Mouse (Mus musculus): ENCODE results near the gene Ppp2r5d. TPM values are rescaled to one million over a fixed set of nuclear protein-coding genes. Genes with fewer than 3 reads are reported as not detected.

The Ppp2r5d gene
- polyA plus RNA-seq, 1 experiment from 2014 or later = 111 TPM

Other genes with a start within 250 kb of the Ppp2r5d start
- gene Ttbk1, start 217.4 kb downstream of the Ppp2r5d start, polyA plus RNA-seq (2016; fragmentation: Nextera tagmentation; extraction: Ambion mirVana) = 0.88 and 1.3 TPM in 2 replicates
- gene Dnph1, start 208.4 kb downstream of the Ppp2r5d start, polyA plus RNA-seq (2016; fragmentation: Nextera tagmentation; extraction: Ambion mirVana) = 58.2 and 63.4 TPM in 2 replicates
- gene Cul9, start 158.7 kb downstream of the Ppp2r5d start, polyA plus RNA-seq (2016; fragmentation: Nextera tagmentation; extraction: Ambion mirVana) = 12.4 and 13.4 TPM in 2 replicates
- gene Srf, start 148.9 kb downstream of the Ppp2r5d start, polyA plus RNA-seq (2016; fragmentation: Nextera tagmentation; extraction: Ambion mirVana) = 10.5 and 12.0 TPM in 2 replicates
- 130 and 134 TPM in 2 replicates for gene Ptk7, start 75.6 kb downstream of the Ppp2r5d start, polyA plus RNA-seq (2016; fragmentation: Nextera tagmentation; extraction: Ambion mirVana)
- 28.5 and 29.8 TPM in 2 replicates for gene Klc4, start 59.1 kb downstream of the Ppp2r5d start, polyA plus RNA-seq (2016; fragmentation: Nextera tagmentation; extraction: Ambion mirVana)
- 98.1 and 102 TPM in 2 replicates for gene Mrpl2, start 58.9 kb downstream of the Ppp2r5d start, polyA plus RNA-seq (2016; fragmentation: Nextera tagmentation; extraction: Ambion mirVana)
- 57.3 and 61.1 TPM in 2 replicates for gene Cul7, start 54.8 kb downstream of the Ppp2r5d start, polyA plus RNA-seq (2016; fragmentation: Nextera tagmentation; extraction: Ambion mirVana)
- gene Rrp36, start 30.8 kb downstream of the Ppp2r5d start, polyA plus RNA-seq (2016; fragmentation: Nextera tagmentation; extraction: Ambion mirVana) = 62.6 and 67.6 TPM in 2 replicates
- gene Mea1, start 26.3 kb downstream of the Ppp2r5d start, polyA plus RNA-seq (2016; fragmentation: Nextera tagmentation; extraction: Ambion mirVana) = 170 and 174 TPM in 2 replicates
- gene Klhdc3, start 24.2 kb downstream of the Ppp2r5d start, polyA plus RNA-seq (2016; fragmentation: Nextera tagmentation; extraction: Ambion mirVana) = 134 and 137 TPM in 2 replicates
- 43.0 and 45.1 TPM in 2 replicates for gene Pex6, start 6.4 kb upstream of the Ppp2r5d start, polyA plus RNA-seq (2016; fragmentation: Nextera tagmentation; extraction: Ambion mirVana)
- gene Gnmt, start 24.1 kb upstream of the Ppp2r5d start, polyA plus RNA-seq (2016; fragmentation: Nextera tagmentation; extraction: Ambion mirVana) = 0.69 and 0.74 TPM in 2 replicates
- 61.2 and 63.1 TPM in 2 replicates for gene Cnpy3, start 47.1 kb upstream of the Ppp2r5d start, polyA plus RNA-seq (2016; fragmentation: Nextera tagmentation; extraction: Ambion mirVana)
- 0.41 and 0.47 TPM in 2 replicates for gene Ptcra, start 58.6 kb upstream of the Ppp2r5d start, polyA plus RNA-seq (2016; fragmentation: Nextera tagmentation; extraction: Ambion mirVana)
- 54.8 and 59.5 TPM in 2 replicates for gene 2310039H08Rik, start 67.5 kb upstream of the Ppp2r5d start, polyA plus RNA-seq (2016; fragmentation: Nextera tagmentation; extraction: Ambion mirVana)
- 180 and 184 TPM in 2 replicates for gene Rpl7l1, start 77.6 kb upstream of the Ppp2r5d start, polyA plus RNA-seq (2016; fragmentation: Nextera tagmentation; extraction: Ambion mirVana)
- 4.6 and 5.5 TPM in 2 replicates for gene Bicral, start 153.4 kb upstream of the Ppp2r5d start, polyA plus RNA-seq (2016; fragmentation: Nextera tagmentation; extraction: Ambion mirVana)
- gene Tbcc, start 185.6 kb upstream of the Ppp2r5d start, polyA plus RNA-seq (2016; fragmentation: Nextera tagmentation; extraction: Ambion mirVana) = 80.2 and 83.7 TPM in 2 replicates
- gene Prph2, start 205.3 kb upstream of the Ppp2r5d start, polyA plus RNA-seq (2016; fragmentation: Nextera tagmentation; extraction: Ambion mirVana) = 0.09 TPM in 1 of 2 replicates, not detected in the other

Measured in embryonic facial prominence, embryonic 12.5 days (tissue).